Mouse (Mus musculus) G1E (cell line): Measurements from ENCODE around the gene Unc119. TPM values are rescaled to one million over a fixed set of nuclear protein-coding genes. Genes with fewer than 3 reads are reported as not detected.
A peak's percentile ranks its signal among the peaks of the same experiment; 100 is the strongest.

Experiments used
- ATAC-seq: 2 replicates; pipeline ENCODE4 v1.8.0; 2016; ENCODE audit warnings: mild to moderate bottlenecking; ENCODE audit not compliant: insufficient number of reproducible peaks, poor library complexity, low FRiP score, severe bottlenecking; ENCODE audit errors: extremely low read depth
- DNase-seq: peaks from one replicate; pipeline ENCODE4 v3.0.0; 2012; ENCODE audit warnings: low spot score
- H3K27me3 ChIP-seq: 2 replicates; pipeline ENCODE4 v1.6.1; 2012; ENCODE audit warnings: mild to moderate bottlenecking, low read length, inconsistent platforms; ENCODE audit not compliant: insufficient read depth
- H3K36me3 ChIP-seq: replicated peaks from 2 replicates; pipeline ENCODE3; 2012; ENCODE audit warnings: mild to moderate bottlenecking, inconsistent platforms
- H3K4me1 ChIP-seq: 2 replicates; pipeline ENCODE4 v1.6.1; 2012; ENCODE audit warnings: low read depth, low read length, inconsistent platforms, mixed read lengths; ENCODE audit not compliant: insufficient read depth
- H3K4me3 ChIP-seq: 2 replicates; pipeline ENCODE4 v1.5.1; 2012; ENCODE audit warnings: low read depth, mild to moderate bottlenecking, inconsistent platforms, low read length, moderate library complexity, mixed read lengths
- H3K9me3 ChIP-seq: replicated peaks from 2 replicates; pipeline ENCODE4 v1.6.1; 2012; ENCODE audit warnings: inconsistent platforms
- CTCF ChIP-seq: IDR thresholded peaks from 2 replicates; pipeline ENCODE4 v1.5.1; 2012; ENCODE audit warnings: low read depth, low read length, inconsistent platforms, mixed read lengths
- GATA1 ChIP-seq: IDR thresholded peaks from 2 replicates; pipeline ENCODE4 v1.6.1; 2012; ENCODE audit warnings: borderline replicate concordance, low read length, inconsistent platforms, mixed read lengths
- GATA2 ChIP-seq: IDR thresholded peaks from 2 replicates; pipeline ENCODE4 v1.6.1; 2012; ENCODE audit warnings: low read depth, low read length, inconsistent platforms, borderline replicate concordance
- POLR2AphosphoS5 ChIP-seq: IDR thresholded peaks from 2 replicates; pipeline ENCODE4 v1.6.1; 2012; ENCODE audit warnings: low read depth, low read length, inconsistent platforms; ENCODE audit not compliant: insufficient replicate concordance
- TAL1 ChIP-seq: conservative IDR thresholded peaks from 2 replicates; pipeline ENCODE4 v1.6.1; 2012; ENCODE audit warnings: low read depth, low read length, inconsistent platforms, mixed read lengths
- polyA plus RNA-seq: library from polyadenylated mRNA; stranded (reverse); fragments of >175 nt; gene quantifications from 2 replicates; pipeline ENCODE4 v1.2.3, GENCODE M21; 2012
- total RNA-seq, 2 experiments: library from RNA; stranded (forward) in 1 of 2; stranded (reverse) in 1 of 2; fragments of 200-1000 nt in 1 of 2; fragments of >200 nt in 1 of 2; fragmentation: Nextera tagmentation in 1 of 2; gene quantifications; 2 replicates each; pipeline ENCODE4 v1.2.3; 2014 to 2017

The Unc119 gene
- total RNA-seq (2014; fragmentation: Nextera tagmentation) (4.3 and 6.7 TPM in 2 replicates), total RNA-seq (2017) (10.3 and 11.8 TPM in 2 replicates), polyA plus RNA-seq (8.2 and 8.8 TPM in 2 replicates)

- peak; percentile 81 for DNase-seq
- no peaks in the 10 kb centered on the region; the same call in 1 of the 2 replicates for H3K27me3 ChIP-seq
- ATAC-seq: no peak; the same call in 1 of the 2 replicates
- H3K4me1 ChIP-seq: peaks cover 50% of the 10 kb centered on the region
- no peaks in the 10 kb centered on the region for H3K9me3 ChIP-seq
- H3K4me3 ChIP-seq: peak within 1 kb of the TSS; percentile 73
- TF ChIP-seq CTCF (no peak), GATA2 (no peak), TAL1 (no peak), GATA1 (no peak), POLR2AphosphoS5 (no peak)
- peaks cover 40% of the 10 kb centered on the region for H3K36me3 ChIP-seq
Observed at GRCm38 (mm10) chr11:78343381-78344327, at the start of gene Unc119. Unc119 (plus strand) TSS chr11:78343482.

GRCm38 (mm10) chr11:78294585-78294984 lies 48.7 kb upstream of the Unc119 start:
- Histone ChIP-seq H3K36me3 (peaks cover 55% of the 10 kb centered on the region), H3K9me3 (no peaks in the 10 kb centered on the region), H3K4me3 (no peak overlapping the region), H3K4me1 (no peaks in the 10 kb centered on the region), H3K27me3 (no peaks in the 10 kb centered on the region)
- no peak for ATAC-seq
- TF ChIP-seq TAL1: no peak
- no peak for TF ChIP-seq POLR2AphosphoS5
- no peak for TF ChIP-seq CTCF
- no peak for TF ChIP-seq GATA2
- TF ChIP-seq GATA1: no peak
- no peak for DNase-seq

- TF ChIP-seq POLR2AphosphoS5: no peak
- TF ChIP-seq CTCF: no peak
- TF ChIP-seq TAL1: no peak
- no peak for TF ChIP-seq GATA1
- no peak for TF ChIP-seq GATA2
- Histone ChIP-seq H3K36me3 (peaks cover 34% of the 10 kb centered on the region), H3K27me3 (no peaks in the 10 kb centered on the region), H3K9me3 (no peaks in the 10 kb centered on the region), H3K4me3 (peak overlapping the region; percentile 91), H3K4me1 (peaks cover 26% of the 10 kb centered on the region)
- DNase-seq (no peak), ATAC-seq (no peak)
Observed at GRCm38 (mm10) chr11:78300917-78301316, 42.4 kb upstream of the Unc119 start.

GRCm38 (mm10) chr11:78301357-78302084 lies 41.8 kb upstream of the Unc119 start, which contains the start of gene Spag5:
Spag5 (plus strand) TSS chr11:78301529.
- TF ChIP-seq GATA1: no peak
- no peak for TF ChIP-seq TAL1
- TF ChIP-seq GATA2: no peak
- TF ChIP-seq POLR2AphosphoS5: no peak
- no peak for TF ChIP-seq CTCF
- peak; percentile 80 for ATAC-seq
- Histone ChIP-seq H3K27me3 (no peaks in the 10 kb centered on the region), H3K36me3 (peaks cover 39% of the 10 kb centered on the region), H3K4me1 (peaks cover 31% of the 10 kb centered on the region), H3K4me3 (peak within 1 kb of the TSS; percentile 91), H3K9me3 (no peaks in the 10 kb centered on the region)
- DNase-seq: peak; percentile 86

GRCm38 (mm10) chr11:78305272-78305671 lies 38.0 kb upstream of the Unc119 start:
- TF ChIP-seq GATA2: no peak
- TF ChIP-seq CTCF: no peak
- TF ChIP-seq GATA1: no peak
- TF ChIP-seq POLR2AphosphoS5: no peak
- no peak for TF ChIP-seq TAL1
- peaks cover 64% of the 10 kb centered on the region for H3K36me3 ChIP-seq
- no peak overlapping the region for H3K4me3 ChIP-seq
- H3K9me3 ChIP-seq: no peaks in the 10 kb centered on the region
- ATAC-seq (no peak), DNase-seq (no peak)
- no peaks in the 10 kb centered on the region for H3K27me3 ChIP-seq
- peaks cover 44% of the 10 kb centered on the region for H3K4me1 ChIP-seq
